Mouse (Mus musculus) kidney, adult 2 months (tissue): Measurements from ENCODE around the gene Rnf5.
A peak's percentile ranks its signal among the peaks of the same experiment; 100 is the strongest.

ENCODE experiments used
- CTCF ChIP-seq: fragments of 200-500 bp; conservative IDR thresholded peaks from 2 replicates; pipeline ENCODE4 v1.5.1; 2011; ENCODE audit warnings: low read depth, mild to moderate bottlenecking, control low read depth, low read length, moderate library complexity, mixed read lengths; ENCODE audit not compliant: insufficient read depth, insufficient read length
- POLR2A ChIP-seq: fragments of 200-500 bp; IDR thresholded peaks from one replicate; pipeline ENCODE4 v1.6.1; 2011; ENCODE audit warnings: low read depth, low read length, control low read depth

DNA sequence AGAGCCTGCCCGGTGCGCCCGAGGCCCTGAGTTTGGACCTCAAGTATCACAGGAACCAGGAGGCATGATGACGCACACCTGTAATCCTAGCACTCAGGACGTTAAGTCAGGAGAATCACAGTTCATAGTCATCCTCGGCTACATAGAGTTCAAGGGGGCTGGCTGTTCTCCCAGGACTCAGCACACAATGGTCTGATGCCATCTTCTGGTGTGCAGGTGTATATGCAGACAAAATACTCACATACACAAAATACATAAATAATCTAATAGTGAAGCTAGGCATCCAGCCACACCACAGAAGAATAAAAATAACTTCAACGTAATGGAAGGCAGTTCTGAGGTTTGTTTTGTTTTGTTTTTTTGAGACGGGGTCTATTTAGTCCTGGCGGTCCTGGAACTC lies 19.7 kb upstream of the Rnf5 start:
- TF ChIP-seq CTCF (0 out of 2 replicates have a peak, but pooled peaks have one; percentile 18), POLR2A (no peak)
